Mouse (Mus musculus) hindlimb bud, embryonic 11.5 days (tissue): ENCODE measurements around the gene Mcoln3.

Experiments used
- DNase-seq: peaks from one replicate; pipeline ENCODE4 v3.0.0-alpha.2; 2012; ENCODE audit warnings: low read depth, low spot score; ENCODE audit errors: extremely low spot score

Gene Mcoln3

DNA sequence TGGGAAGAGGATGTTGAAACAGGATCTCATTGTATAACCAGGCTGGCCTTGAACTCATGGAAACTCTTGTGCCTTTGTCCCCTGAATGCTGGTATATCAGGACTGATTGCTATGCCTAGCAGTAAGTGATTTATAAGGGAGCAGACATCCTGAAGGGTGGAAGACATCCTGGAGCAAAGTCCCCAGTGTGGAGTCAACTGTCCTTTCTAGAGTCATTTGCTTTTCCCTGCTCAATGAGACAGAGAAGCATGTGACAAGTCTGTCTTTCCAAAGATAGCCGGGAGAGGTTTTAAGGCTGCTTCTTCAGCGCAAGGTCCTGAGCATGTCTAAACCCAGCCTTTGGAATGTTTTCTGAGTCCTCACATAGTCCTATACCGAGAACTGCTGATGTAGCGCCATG is 52.1 kb downstream of the Mcoln3 start:
- no peak for DNase-seq

DNA sequence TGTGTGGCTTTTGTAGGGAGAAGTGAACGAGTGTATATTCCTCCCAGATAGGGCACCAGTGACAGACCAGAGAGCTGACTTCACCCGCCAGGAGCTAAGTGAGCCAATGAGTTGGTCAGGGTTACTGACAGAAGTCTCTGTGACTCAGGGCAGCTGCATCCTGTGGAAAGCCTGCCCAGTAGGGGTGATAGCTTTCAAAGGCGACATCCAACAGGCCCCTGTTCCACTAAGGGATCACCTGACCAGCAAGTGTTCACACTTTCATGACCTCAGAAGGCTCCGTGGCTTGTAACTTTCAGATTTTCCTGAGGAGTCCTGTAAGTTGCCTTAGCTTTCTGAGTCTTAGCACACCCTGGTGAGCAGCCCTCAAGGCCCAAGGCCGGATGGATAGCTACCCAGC is 55.8 kb downstream of the Mcoln3 start:
- no peak for DNase-seq

DNA sequence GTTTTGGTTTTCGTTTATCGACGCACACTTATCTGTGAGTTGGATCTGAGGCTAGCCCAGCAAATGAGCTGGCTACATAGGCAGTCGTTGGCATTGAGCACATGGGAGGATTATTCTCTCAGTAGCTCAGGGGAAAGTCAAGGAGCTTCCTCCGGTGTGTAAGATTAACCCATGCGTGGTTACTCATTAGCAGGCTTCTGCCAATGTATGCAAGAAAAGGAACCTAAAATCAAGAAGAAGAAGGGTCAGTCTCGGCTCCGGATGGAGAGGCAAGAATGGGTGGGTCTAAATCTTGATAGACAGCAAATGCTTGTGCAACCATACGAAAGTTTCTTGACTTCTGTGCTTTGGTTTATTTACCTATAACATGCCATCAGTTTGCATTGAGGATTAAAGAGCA is 57.0 kb downstream of the Mcoln3 start:
- DNase-seq = no peak

DNA sequence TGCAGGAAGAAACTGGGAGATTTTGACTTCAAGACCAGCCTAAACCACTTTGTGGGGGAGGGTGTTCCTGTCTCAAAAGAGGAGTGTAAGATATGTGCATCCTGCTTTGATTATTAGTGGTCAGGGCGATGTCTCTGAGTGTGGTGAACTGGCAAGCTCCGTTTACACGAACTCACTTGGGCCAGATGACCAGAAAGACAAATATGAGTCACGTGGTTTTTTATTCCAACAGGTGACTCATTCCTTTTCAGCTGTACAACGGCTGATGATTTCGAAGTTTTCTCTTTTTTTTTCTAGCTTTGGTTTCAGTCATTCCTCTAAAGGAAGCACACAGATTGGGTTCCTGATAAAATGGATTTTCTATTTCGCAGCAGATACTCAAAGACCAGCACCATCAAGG is 60.0 kb downstream of the Mcoln3 start:
- DNase-seq = no peak

DNA sequence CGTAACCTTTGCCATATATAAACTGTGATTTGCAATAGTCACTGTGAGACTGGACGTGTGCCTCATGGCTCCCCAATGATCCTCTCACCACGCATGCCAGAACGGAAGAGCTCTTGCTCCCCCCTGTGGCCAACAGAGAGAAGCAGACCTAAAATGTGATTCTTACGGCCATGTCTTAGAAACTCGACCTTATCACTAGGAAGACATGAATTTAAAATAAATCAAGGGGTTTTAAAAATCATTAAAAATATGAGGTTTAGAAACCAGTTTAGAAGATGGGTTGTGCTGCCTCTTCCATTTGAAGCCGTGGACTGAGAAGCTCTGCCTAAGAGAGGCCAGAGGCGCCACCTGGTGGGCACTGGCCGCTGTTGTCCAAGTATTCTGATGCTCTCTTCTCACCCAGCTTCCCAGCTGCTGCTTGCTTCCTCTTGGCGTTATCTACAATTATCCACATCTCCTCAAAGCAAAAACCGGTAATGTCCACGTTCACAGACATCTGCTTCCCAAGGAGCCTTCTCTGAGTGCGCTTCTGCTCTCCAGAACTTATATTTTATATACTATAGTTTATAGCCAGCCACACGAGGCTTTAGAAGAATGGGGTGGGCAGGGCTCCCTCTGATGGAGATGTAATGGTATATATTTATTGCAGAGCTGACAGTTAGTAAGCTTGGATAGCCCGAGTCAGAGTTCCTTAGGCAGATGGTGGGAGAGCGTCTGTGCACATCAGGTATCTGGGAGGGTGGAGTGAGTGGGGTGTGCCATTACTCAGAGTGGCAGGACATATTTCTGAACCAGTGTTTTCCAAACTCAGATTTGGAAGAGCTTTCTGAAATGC is 60.7 kb downstream of the Mcoln3 start:
- peak; percentile 81 for DNase-seq

DNA sequence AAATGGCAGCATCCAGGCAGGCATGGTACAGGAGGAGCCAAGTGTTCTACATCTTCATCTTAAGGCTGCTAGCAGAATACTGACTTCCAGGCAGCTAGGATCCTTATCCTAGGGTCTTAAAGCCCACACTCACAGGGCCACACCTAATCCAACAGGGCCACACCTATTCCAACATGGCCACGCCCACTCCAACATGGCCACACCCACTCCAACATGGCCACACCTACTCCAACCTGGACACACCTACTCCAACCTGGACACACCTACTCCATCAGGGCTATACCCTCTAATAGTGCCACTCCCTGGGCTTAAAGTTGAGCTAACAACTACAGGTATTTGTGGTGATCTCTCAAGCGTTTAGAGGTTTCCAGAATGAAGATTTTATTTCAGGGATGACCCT is 63.1 kb downstream of the Mcoln3 start:
- no peak for DNase-seq

DNA sequence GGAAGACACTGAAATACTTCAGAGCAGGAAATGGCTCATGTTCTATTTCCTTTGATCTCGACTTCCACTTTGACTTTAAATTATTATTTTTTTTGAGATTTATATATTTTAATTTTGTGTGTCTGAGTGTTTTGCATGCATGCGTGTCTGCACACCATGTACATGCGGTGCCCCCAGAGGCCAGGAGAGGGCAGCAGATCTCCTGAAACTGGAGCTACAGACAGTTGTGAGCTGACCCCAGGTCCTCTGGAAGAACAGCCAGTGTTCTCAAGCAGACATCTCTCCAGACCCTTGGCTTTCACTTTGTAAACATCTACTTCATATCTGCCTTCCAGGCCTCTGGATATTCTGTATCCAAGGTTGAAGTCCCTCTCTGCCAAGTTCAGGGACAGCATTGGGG is 63.7 kb downstream of the Mcoln3 start:
- DNase-seq = no peak

DNA sequence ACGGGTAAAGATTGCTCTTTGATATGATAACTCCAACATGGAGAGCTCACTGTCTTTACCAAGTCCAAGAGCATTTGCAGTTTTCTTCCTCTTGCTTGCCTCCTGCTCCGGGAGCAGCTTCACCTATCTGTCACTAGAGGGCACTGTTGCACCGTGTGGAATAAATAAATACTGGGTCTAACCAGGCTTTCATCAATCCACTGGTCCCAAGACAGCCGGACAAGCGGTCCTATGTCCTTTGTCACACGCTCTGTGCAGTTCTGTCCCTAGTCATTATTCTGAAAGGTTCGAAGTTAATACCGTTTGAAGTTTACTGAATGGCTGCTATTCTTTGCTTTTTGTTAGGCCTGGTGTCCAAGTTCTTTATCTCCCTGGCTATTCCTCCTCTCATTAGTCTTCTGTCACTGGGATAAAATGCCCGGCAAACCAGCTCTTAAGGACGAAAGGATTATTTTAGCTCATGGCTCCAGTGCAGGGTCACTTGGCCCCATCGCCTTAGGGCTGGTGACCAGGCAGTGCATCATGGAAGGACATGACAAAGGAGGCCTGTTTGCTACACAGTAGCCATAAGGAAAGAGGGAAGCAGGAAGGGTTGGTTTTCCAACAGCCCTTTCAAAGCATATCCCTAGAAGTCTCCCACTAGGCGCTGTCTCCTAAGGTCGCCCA is 67.9 kb downstream of the Mcoln3 start:
- peak; percentile 75 for DNase-seq

DNA sequence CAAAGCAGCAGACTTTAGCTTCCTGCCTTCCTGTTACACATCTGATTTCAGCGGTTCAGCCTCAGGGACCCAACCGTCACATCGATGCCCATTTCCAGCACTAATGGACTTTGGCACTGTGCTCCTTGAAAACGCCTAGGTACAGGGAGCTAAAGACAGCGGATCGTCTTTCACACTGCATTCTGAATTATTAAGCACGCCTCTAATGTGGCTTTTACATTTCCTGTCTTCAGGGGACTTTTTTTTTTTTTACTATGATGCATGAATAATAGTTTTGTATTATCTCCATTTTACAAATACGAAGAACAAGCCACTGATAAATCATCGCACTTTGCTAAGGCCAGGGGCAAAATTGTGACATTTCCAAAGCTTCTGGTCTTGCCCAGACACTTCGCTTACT is 68.8 kb downstream of the Mcoln3 start:
- no peak for DNase-seq

DNA sequence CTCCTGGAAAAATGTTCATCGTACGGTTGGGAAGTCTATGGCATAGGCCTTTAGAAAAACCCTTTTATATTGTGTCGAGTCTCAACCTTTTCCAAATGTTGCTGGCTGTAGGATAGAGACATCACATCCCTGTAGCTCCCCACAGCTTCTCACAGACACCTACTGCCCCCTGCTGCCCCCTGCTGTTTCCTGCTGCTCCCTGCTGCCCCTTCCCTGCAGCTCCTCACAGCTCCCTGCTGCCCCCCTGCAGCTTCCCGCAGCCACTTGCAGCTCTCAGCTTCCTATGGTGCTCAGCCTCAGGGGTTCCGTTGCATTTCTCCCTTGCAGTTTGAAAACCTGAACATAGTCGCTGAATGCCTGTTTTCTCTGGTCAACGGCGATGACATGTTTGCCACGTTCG is 72.7 kb downstream of the Mcoln3 start:
- DNase-seq = no peak
